Mouse (Mus musculus) cerebellum, adult 8-10 months (tissue): ENCODE data around the gene Mtfr1l.
A peak's percentile ranks its signal among the peaks of the same experiment; 100 is the strongest.

ENCODE experiments used
- DNase-seq: peaks from one replicate; pipeline ENCODE4 v3.0.0; 2022

Mtfr1l gene

DNA sequence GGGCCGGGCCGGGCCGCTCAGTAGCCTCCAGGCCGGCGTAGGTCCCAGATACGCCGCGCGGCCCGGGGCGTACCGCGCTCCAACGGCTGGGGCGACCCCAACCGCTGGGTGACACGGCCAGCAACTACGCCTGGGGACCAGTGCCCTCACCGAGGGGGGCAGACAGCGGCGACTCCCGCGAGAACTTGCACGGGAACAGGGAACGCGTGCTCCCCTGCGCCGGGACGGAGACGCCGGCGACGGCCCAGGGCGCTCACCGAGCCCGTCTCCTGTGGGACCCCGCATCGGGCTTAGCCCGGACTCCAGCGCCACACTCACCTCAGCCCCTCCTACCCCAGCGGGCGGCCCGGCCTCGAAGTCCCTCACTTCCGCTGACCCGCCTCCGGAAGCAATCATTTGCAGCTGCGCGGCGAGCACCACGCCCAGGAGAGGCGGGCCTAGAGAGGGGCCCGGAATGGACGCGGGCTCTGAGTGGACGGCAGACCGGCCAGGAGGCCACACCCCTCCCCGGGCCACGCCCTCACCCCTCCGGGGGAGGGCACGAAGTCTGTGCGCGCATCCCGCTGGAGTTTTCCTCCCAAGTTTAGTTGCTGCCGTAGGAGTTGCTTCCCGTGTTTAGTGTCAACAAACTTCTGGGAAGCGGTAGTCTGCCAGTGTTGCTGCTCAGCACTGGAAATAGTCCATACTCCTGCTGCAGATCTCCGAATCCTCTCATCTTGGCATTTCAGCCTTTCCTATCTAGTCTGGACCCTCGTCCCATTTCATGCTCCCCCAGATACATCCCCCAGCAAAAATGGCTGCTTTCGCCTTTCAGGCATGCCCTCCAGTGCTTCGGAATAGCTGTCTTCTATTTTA is at the start of gene Mtfr1l:
TSS of gene Mtfr1l (minus strand) at position 456 of the 855 bp plus-strand sequence.
- DNase-seq = peak; percentile 94

GRCm38 (mm10) chr4:134583513-134583912 is 48.3 kb upstream of the Mtfr1l start:
- no peak for DNase-seq

- no peak for DNase-seq
These were observed 46.2 kb upstream of the Mtfr1l start for GRCm38 (mm10) chr4:134581365-134581764.

DNA sequence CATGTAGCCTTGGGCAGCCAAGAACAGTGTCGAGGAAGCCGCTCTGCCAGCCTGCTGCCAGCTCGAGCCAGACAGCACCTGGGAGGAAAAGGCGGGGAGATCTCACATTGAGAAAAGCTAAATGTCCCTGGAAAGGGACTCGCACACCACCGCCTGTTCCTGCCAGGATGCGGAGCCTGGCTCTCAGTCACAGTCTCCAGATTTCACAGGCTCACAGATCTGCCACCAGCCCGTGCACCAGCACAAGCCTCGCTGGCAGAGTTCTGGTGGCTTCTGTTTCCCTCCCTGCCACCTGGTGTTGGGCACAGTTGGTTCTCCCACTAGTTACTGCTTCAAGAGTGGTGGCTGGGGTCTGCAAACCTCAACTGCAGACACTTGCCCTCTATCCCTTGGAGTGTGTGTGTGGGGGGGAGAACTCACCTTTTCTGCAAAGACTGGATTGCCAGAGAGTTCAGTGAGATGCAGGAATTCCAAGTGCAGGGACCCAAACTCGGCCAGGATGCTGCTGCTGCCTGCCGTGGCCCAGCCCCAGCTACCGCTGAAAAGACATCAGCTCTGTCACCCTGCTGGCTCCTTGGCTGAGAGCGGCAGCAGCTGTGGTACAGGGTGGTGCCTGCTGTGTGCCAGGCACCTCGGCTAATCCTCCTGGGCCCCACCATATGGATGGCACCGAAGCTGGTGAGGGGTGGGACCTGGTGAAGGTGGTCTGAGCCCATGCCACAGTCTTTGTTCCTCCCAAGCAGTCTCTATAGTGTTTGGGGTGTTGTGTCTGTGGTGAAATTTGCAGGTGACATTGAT is 45.4 kb upstream of the Mtfr1l start:
- peak; percentile 74 for DNase-seq

DNA sequence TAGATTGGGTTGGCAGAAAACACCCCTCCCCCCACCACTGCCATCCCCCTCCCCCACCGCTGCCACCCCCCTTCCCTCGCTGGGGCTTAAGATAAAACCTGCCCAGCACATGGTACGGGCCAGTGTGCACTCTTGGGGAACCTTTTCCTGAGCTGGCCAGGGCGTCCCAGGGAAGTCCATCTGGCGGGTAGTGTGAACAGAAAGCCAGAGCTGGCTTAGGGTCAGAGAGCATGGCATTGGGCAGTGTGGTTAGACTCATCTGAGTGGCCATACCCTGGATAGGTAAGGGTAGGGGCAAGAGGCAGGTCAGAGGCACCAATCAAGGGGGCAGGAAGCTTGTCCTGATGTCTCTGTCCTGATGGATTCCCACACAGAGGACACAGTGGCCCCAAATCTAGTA is 44.4 kb upstream of the Mtfr1l start:
- DNase-seq = no peak

GRCm38 (mm10) chr4:134579212-134579611 is 44.0 kb upstream of the Mtfr1l start:
- DNase-seq = no peak

DNA sequence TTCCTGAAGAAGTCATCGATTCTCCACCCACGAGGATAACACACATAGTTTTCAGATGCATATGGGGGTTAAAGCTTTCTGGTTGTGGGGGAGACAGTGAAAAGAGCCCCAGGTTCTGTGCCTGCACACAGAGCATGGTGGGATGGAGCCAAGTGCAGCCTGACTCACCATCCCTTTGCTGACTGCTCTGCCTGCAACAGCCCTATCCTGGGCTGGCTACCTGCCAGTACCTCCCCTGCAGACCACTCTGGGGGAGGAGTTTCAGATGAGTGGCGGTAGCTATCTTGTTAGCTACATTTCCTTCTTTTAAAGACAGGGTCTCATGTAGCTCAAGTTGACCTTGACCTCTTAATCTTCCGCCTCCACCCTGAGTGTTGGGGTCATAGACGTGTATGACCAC is 43.2 kb upstream of the Mtfr1l start:
- no peak for DNase-seq

GRCm38 (mm10) chr4:134577281-134577680 is 42.1 kb upstream of the Mtfr1l start:
- no peak for DNase-seq

DNA sequence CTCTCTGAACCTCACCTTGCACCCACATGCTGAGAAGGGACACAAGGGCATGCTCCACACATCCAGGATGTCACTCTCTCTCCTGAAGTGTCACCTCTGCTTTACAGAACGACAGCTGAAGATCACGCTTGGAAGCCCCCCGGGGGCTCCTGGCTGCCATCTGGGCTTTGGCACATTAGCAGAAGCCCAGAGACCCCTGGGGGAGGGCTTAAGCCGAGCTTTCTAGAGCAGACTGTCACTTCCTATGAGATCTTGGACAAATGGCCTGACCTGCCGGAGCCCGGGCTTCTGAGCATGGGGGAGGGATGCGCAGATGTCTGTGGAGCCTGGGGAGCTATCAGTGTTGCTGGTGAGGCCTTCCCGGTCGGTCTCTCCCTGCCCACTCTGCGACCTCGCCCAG is 40.3 kb upstream of the Mtfr1l start:
- DNase-seq = no peak

DNA sequence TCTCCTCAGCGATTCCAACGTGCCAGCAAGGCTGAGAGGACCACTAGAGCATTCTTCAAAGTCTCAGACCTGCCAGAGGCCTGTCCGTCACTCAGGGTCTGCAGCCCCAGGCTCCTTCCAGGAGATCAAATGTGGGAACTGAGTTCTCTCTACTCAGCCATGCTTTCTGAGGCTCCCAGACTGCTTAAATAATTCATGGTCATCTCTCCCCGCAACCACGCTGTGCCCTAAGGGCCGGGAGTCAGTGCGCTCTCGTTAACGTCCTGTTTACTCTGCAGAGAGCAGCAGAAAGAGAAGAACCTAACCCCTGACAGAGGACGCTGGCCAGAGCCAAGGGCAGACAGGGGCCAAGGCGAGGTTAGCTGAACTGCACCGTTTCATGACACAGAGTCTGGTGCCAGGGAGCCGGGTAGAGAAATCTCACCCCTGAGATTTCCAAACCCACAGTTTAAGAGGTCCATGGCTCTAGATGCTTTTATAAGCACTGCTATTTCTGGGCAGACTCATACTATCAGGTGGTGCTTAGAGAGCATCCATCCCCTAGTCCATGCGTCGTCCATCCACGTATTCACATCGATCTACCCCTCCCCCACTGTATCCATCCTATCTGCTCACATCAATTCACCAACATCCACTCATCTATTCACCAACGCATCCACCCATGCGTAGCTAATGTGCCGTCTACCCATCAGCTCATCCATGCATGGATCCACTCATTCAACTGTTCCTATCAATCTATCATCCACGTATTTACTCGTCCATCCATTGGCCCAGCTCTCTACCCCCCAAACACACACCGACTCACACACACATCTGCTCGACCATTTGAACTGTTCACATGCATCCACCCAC is 37.5 kb upstream of the Mtfr1l start:
- no peak for DNase-seq

- no peak for DNase-seq
These were observed 35.7 kb upstream of the Mtfr1l start for GRCm38 (mm10) chr4:134570704-134571451.

DNA sequence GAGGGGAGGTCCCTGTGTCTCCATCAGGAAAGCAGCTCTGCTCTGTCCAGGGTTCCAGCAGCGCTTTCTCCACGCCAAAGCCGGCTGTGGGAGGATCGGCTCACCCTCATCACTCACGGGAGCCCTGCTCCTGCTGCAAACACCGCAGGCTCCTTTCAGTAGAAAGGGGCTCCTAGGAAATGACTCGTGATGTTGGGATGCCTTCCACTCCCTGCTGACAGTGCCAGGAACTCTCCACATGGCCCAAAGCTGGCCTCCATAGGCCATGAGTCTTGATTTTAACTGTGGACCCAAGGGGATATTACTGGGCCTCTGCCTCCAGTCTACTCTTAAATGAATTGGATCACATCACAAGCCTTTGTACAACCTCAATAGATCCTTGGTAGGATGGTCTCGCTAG is 34.6 kb upstream of the Mtfr1l start:
- DNase-seq = no peak

- no peak for DNase-seq
These were observed 34.0 kb upstream of the Mtfr1l start for GRCm38 (mm10) chr4:134569205-134569604.

DNA sequence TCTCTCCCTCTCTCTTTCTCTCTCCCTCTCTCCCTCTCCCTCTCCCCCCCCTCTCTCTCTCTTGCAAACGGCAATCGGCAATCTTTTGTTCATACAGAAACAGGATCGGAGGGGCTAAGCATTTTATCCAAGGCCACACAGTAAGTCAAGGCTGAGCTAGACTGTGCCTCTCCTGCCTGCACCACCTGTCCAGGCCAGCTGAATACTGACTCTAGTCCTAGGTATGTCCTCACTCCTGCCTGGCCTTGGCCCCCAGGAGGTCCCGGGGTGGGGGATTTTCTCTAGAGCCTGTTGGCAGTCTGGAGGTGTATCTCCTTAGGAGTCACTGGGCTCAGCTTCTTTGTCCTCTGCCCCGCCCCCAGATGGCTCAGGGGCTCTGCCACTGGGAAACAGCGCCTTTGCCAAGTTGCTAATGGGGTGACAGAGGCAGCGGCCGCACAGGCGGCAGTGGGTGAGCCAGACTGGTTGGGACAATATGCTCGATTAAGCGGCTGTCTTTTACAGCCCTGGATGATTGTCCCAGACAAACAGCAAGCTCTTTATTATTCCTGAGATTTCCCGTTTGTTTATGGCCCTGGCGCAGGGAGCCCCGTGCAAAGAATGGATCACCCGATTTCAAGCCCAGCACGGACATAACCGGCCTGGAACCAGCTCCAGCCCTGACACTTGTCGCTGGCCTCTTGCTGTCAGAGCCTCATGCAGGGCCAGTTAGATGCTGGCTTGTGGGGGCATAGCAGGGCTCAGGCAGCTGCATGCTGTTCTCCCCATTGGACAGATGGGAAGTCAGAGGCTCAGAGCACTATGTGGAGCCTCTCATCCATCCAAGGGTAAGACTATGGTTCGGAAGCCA is 32.4 kb upstream of the Mtfr1l start:
- DNase-seq = no peak

- no peak for DNase-seq
These were observed 28.9 kb upstream of the Mtfr1l start for GRCm38 (mm10) chr4:134564093-134564492.

GRCm38 (mm10) chr4:134563624-134564023 is 28.4 kb upstream of the Mtfr1l start:
- no peak for DNase-seq

DNA sequence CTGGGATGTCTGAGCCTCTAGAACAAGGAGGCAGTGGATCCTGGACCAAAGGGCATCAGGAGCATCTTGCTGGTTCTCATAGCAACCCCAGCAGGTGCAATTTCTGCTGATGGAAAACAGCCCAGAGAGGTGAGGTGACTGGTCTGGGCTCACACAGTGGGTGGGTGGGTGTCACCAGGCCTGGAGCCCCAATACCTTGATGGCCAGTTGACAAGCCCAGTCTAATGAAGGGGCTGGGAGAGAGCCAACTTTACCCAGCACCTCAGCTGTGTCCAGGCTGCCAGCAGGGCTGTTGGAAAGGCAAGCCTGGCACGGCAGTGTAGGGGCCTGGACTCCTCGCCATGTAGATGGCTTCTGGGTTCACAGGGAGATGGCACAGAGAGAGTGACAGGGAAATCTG is 26.8 kb upstream of the Mtfr1l start:
- DNase-seq = no peak

DNA sequence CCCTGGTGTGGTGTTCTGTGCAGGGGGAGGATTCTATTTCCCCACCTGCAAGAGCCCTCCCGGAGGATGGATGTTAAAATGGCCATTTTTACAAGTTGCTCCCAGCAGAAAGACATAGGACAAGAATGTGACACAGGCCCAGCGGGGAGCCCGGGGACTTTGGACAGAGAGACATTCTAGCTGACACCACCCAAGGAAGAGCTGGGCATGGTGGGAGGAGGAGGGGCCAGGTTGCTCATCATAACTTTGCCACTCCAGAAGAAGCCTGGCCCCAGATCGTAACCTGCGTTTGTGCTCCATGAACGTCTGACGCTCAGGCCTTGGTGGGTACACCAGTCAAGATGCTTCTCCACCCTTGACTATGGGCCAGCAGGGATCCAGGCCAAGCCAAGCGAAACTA is 25.5 kb upstream of the Mtfr1l start:
- no peak for DNase-seq

DNA sequence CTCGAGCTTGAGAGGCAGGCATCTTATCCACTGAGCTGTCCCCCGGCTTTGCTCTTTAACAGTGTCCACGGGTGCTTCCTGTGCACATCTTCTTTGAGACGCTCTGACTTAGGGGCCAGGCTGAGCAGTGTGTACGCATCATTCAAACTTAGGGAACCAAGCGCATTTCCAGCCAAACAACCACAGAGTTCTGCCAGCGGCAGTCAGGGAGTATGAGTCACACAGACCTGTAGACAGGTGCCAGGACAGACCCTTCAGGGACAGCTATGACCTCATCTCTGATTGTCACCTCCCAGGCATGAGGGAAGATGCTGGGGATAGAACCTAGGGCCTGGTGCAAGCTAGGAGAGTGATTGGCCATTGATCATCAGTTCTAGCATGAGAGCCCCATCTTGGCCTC is 24.0 kb upstream of the Mtfr1l start:
- DNase-seq = no peak

DNA sequence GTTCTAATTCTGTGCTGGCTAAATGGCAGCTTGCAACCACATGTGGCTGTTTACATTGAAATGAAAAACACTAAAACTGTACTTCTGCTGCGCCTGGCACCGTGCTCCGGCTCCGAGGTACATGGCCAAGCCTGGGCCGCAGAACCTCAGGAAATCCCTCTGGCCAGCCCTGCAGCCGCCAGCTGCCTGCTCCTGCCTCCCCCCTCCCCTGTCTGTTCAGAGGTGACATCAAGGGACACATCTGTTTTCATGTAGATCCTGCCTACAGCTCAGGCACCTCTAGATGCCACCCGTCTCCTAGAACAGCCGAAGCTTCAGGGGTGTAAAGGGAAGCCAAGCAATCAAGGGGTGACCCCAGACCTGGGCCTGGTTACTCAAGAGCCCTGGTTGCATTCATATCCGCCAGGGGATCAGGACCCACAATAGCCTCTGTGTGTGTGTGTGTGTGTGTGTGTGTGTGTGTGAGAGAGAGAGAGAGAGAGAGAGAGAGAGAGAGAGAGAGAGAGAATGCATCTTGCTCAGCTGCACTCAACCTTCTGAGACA is 23.5 kb upstream of the Mtfr1l start:
- DNase-seq = no peak

DNA sequence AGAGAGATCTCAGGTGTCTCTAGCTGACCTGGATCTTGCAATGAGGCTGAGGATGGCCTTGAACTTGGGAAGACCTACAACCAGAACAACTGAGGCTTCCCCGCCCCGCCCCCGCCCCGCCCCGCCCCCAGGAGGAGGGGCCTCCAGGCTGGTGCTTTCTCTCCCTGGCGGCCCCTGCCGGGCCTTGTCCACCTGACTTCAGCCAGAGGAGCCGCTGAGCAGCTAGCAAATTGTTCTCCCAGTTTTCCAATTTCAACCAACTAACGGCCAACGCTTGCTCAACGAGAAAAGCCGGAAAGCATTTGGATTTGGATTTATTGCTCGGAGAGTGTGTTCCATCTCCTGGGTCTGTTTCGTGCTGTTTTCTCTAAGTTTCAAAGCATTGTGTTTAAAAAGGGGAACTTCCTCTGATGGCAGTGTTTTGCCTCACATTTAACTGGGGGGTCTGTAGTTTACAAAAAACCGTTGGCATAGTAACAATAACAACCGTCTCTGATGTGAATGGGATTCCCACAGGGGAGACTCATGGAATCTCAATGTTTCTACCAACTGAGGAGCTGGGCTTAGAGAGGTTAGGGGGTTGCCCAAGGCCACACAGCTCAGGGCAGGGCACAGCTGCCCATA is 22.6 kb upstream of the Mtfr1l start:
- no peak for DNase-seq
